Comparison of ENCODE assay signal across 23 mouse cellular contexts in the genomic region with DNA sequence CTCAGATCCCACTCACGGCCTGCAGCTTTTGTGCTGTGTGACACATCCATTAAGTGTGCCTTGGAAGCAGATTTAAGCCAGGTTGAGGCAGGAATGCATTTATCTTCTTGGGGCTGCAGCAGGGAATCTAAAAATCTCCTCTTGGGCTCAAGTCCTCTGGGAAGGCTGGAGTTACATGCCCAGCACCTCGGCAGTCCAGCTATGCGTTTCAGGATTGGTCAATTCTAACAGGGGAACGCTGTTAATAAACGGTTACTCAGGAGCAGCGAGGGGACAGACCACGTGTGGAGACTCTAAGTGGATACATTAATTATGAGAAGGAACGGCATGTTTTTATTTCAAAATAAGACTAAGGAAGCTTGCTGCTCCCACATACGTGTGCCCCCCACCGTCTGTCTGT. TPM values are rescaled to one million over a fixed set of nuclear protein-coding genes. Genes with fewer than 3 reads are reported as not detected.
DNase-seq lines count a peak whose midpoint lies in the region; ATAC-seq and TF ChIP-seq lines count a peak whose summit lies in the region.
"Had no signal": no experiment of that assay in that cellular context is flagged by ENCODE, and none has a peak within 500 bp of the region (broad histone marks: within the 10 kb centered on the region; RNA-seq: fewer than 3 reads in every experiment).

No protein-coding gene starts in this region.

- no peak overlapping the region for H3K4me3 ChIP-seq in intestine, embryonic 14.5 days (ENCODE audit: low read depth, low read length)
- no peak overlapping the region for H3K4me3 ChIP-seq in intestine, postnatal 0 days (ENCODE audit: low read depth, low read length)
- no peak overlapping the region for H3K4me3 ChIP-seq in lung, embryonic 14.5 days (ENCODE audit: low read depth, low read length)
- H3K4me3 ChIP-seq in intestine, embryonic 15.5 days (replicated peaks) = no peak overlapping the region
- no peak overlapping the region for H3K4me3 ChIP-seq in limb, embryonic 13.5 days
- H3K4me3 ChIP-seq in forebrain, embryonic 14.5 days (ENCODE audit: low read depth, low read length) = no peak overlapping the region
- H3K4me3 ChIP-seq: embryonic facial prominence, embryonic 15.5 days; forebrain, embryonic 10.5 days; hindbrain, embryonic 15.5 days; liver, embryonic 15.5 days; midbrain, embryonic 13.5 days; myocyte had no signal

- 0 out of 2 replicates have a peak overlapping the region, but pooled peaks have one; percentile 2 for H3K4me2 ChIP-seq in intestine, embryonic 14.5 days (ENCODE audit: low read length)
- H3K4me2 ChIP-seq in intestine, postnatal 0 days (replicated peaks; ENCODE audit: low read depth) = no peak overlapping the region
- H3K4me2 ChIP-seq in lung, embryonic 14.5 days = no peak overlapping the region
- H3K4me2 ChIP-seq in intestine, embryonic 15.5 days (replicated peaks) = no peak overlapping the region
- no peak overlapping the region for H3K4me2 ChIP-seq in limb, embryonic 13.5 days (replicated peaks)
- H3K4me2 ChIP-seq in forebrain, embryonic 14.5 days (ENCODE audit: low read length) = no peak overlapping the region
- H3K4me2 ChIP-seq: embryonic facial prominence, embryonic 15.5 days; hindbrain, embryonic 15.5 days; liver, embryonic 15.5 days; midbrain, embryonic 13.5 days had no signal

- no peak for DNase-seq in intestine, embryonic 14.5 days (ENCODE audit: low spot score)
- peak; percentile 39 for DNase-seq in lung, embryonic 14.5 days
- no peak for DNase-seq in lung, postnatal 4 days
- no peak for DNase-seq in cerebellum, adult 11-12 months
- DNase-seq in forebrain, embryonic 14.5 days (ENCODE audit: low spot score) = no peak
- DNase-seq: adrenal gland, postnatal 25 days; cerebellum, adult 2 months; gastrocnemius, postnatal 14 days; heart, postnatal 14 days; right cerebral cortex, adult 18-20 months; spleen, adult 18-20 months; thymus, postnatal 4 days had no signal

- H3K9ac ChIP-seq in intestine, embryonic 14.5 days (ENCODE audit: low read length) = no peak overlapping the region
- H3K9ac ChIP-seq in intestine, postnatal 0 days (ENCODE audit: low read depth, low read length) = no peak overlapping the region
- no peak overlapping the region for H3K9ac ChIP-seq in lung, embryonic 14.5 days
- no peak overlapping the region for H3K9ac ChIP-seq in intestine, embryonic 15.5 days
- peak overlapping the region; percentile 27; the same call in 1 of the 2 replicates for H3K9ac ChIP-seq in limb, embryonic 13.5 days
- no peak overlapping the region for H3K9ac ChIP-seq in forebrain, embryonic 14.5 days (ENCODE audit: low read length)
- H3K9ac ChIP-seq: embryonic facial prominence, embryonic 15.5 days; hindbrain, embryonic 15.5 days; liver, embryonic 15.5 days; midbrain, embryonic 13.5 days had no signal

- peaks cover 15% of the 10 kb centered on the region for H3K4me1 ChIP-seq in intestine, embryonic 14.5 days (replicated peaks; ENCODE audit: control insufficient read depth, insufficient read depth, low read length)
- H3K4me1 ChIP-seq in intestine, postnatal 0 days (replicated peaks; ENCODE audit: control insufficient read depth, insufficient read depth, low read length) = peaks cover 8% of the 10 kb centered on the region; the same call in 1 of the 2 replicates
- peaks cover 14% of the 10 kb centered on the region for H3K4me1 ChIP-seq in lung, embryonic 14.5 days (ENCODE audit: insufficient read depth)
- H3K4me1 ChIP-seq in intestine, embryonic 15.5 days (replicated peaks) = peaks cover 27% of the 10 kb centered on the region
- H3K4me1 ChIP-seq in limb, embryonic 13.5 days = peaks cover 22% of the 10 kb centered on the region
- no peaks in the 10 kb centered on the region for H3K4me1 ChIP-seq in forebrain, embryonic 14.5 days (ENCODE audit: control insufficient read depth, insufficient read depth, low read length)

- 17% methylated on average over 10 of the region's 10 CpGs for WGBS in intestine, embryonic 14.5 days
- WGBS in intestine, postnatal 0 days = 42% methylated on average over 10 of the region's 10 CpGs
- 19% methylated on average over 10 of the region's 10 CpGs for WGBS in lung, embryonic 14.5 days
- 33% methylated on average over 10 of the region's 10 CpGs for WGBS in intestine, embryonic 15.5 days
- WGBS in limb, embryonic 13.5 days = 32% methylated on average over 10 of the region's 10 CpGs
- WGBS in forebrain, embryonic 14.5 days = 62% methylated on average over 10 of the region's 10 CpGs

- H3K9me3 ChIP-seq in intestine, embryonic 14.5 days (ENCODE audit: control insufficient read depth, low read length) = no peaks in the 10 kb centered on the region
- no peaks in the 10 kb centered on the region for H3K9me3 ChIP-seq in intestine, postnatal 0 days (ENCODE audit: control insufficient read depth)
- H3K9me3 ChIP-seq in lung, embryonic 14.5 days (ENCODE audit: low read depth, low read length) = no peaks in the 10 kb centered on the region
- H3K9me3 ChIP-seq in intestine, embryonic 15.5 days = no peaks in the 10 kb centered on the region
- H3K9me3 ChIP-seq in limb, embryonic 13.5 days = no peaks in the 10 kb centered on the region; the same call in 1 of the 2 replicates
- H3K9me3 ChIP-seq in forebrain, embryonic 14.5 days (replicated peaks; ENCODE audit: control insufficient read depth, low read length) = no peaks in the 10 kb centered on the region
- H3K9me3 ChIP-seq: embryonic facial prominence, embryonic 15.5 days; forebrain, embryonic 10.5 days; hindbrain, embryonic 15.5 days; liver, embryonic 15.5 days; midbrain, embryonic 13.5 days had no signal

- no peaks in the 10 kb centered on the region for H3K27me3 ChIP-seq in intestine, embryonic 14.5 days (replicated peaks; ENCODE audit: control insufficient read depth, insufficient read depth, low read length)
- H3K27me3 ChIP-seq in intestine, postnatal 0 days (replicated peaks; ENCODE audit: control insufficient read depth, insufficient read depth, low read length) = no peaks in the 10 kb centered on the region
- no peaks in the 10 kb centered on the region for H3K27me3 ChIP-seq in lung, embryonic 14.5 days (ENCODE audit: insufficient read depth, low read length)
- H3K27me3 ChIP-seq in intestine, embryonic 15.5 days (replicated peaks) = no peaks in the 10 kb centered on the region
- no peaks in the 10 kb centered on the region for H3K27me3 ChIP-seq in limb, embryonic 13.5 days
- H3K27me3 ChIP-seq in forebrain, embryonic 14.5 days (replicated peaks; ENCODE audit: control insufficient read depth, insufficient read depth, low read length) = no peaks in the 10 kb centered on the region
- H3K27me3 ChIP-seq: embryonic facial prominence, embryonic 15.5 days; hindbrain, embryonic 15.5 days; liver, embryonic 15.5 days; midbrain, embryonic 13.5 days had no signal

- ATAC-seq in intestine, embryonic 14.5 days (replicated peaks; ENCODE audit: low FRiP score, low TSS enrichment, low read depth) = no peak
- ATAC-seq in intestine, postnatal 0 days = no peak
- ATAC-seq in lung, embryonic 14.5 days (ENCODE audit: insufficient read depth) = no peak
- no peak for ATAC-seq in intestine, embryonic 15.5 days
- ATAC-seq in limb, embryonic 13.5 days (ENCODE audit: low FRiP score, low read depth) = no peak
- ATAC-seq in forebrain, embryonic 14.5 days = no peak
- ATAC-seq: midbrain, embryonic 13.5 days had no signal

- TF ChIP-seq CTCF in intestine, postnatal 0 days (IDR thresholded peaks at IDR 0.05; ENCODE audit: low read depth) = no peak
- TF ChIP-seq CTCF in lung, embryonic 14.5 days (IDR thresholded peaks at IDR 0.05; ENCODE audit: low read depth) = no peak

- no peaks in the 10 kb centered on the region for H3K36me3 ChIP-seq in intestine, embryonic 14.5 days (ENCODE audit: control insufficient read depth, insufficient read depth, low read length)
- no peaks in the 10 kb centered on the region for H3K36me3 ChIP-seq in intestine, postnatal 0 days (ENCODE audit: control insufficient read depth, insufficient read depth)
- H3K36me3 ChIP-seq in lung, embryonic 14.5 days (ENCODE audit: insufficient read depth) = no peaks in the 10 kb centered on the region
- no peaks in the 10 kb centered on the region for H3K36me3 ChIP-seq in intestine, embryonic 15.5 days
- H3K36me3 ChIP-seq in limb, embryonic 13.5 days = no peaks in the 10 kb centered on the region
- no peaks in the 10 kb centered on the region for H3K36me3 ChIP-seq in forebrain, embryonic 14.5 days (ENCODE audit: control insufficient read depth, insufficient read depth, low read length)
- H3K36me3 ChIP-seq: embryonic facial prominence, embryonic 15.5 days; forebrain, embryonic 10.5 days; hindbrain, embryonic 15.5 days; liver, embryonic 15.5 days; midbrain, embryonic 13.5 days had no signal

- H3K27ac ChIP-seq in intestine, embryonic 14.5 days (ENCODE audit: low read depth) = peak overlapping the region; percentile 60
- H3K27ac ChIP-seq in intestine, postnatal 0 days (ENCODE audit: low read depth, low read length) = no peak overlapping the region
- H3K27ac ChIP-seq in lung, embryonic 14.5 days (ENCODE audit: low read depth) = peak overlapping the region; percentile 36; the same call in 1 of the 2 replicates
- peak overlapping the region; percentile 54 for H3K27ac ChIP-seq in intestine, embryonic 15.5 days
- H3K27ac ChIP-seq in limb, embryonic 13.5 days = no peak overlapping the region
- H3K27ac ChIP-seq in forebrain, embryonic 14.5 days (ENCODE audit: low read depth, low read length) = no peak overlapping the region
- H3K27ac ChIP-seq: embryonic facial prominence, embryonic 15.5 days; forebrain, embryonic 10.5 days; hindbrain, embryonic 15.5 days; kidney, postnatal 0 days; liver, embryonic 15.5 days; macrophage; midbrain, embryonic 13.5 days had no signal

RNA-seq across cellular contexts. Expression of a gene that starts 14.7 kb away (rescaled TPM):
- polyA plus RNA-seq in intestine, embryonic 14.5 days (2014; fragmentation: Nextera tagmentation; extraction: Ambion mirVana) = 12.7 and 14.3 TPM in 2 replicates
- 5.0 and 5.7 TPM in 2 replicates for polyA plus RNA-seq in intestine, postnatal 0 days (2015; fragmentation: Nextera tagmentation; extraction: Ambion mirVana)
- polyA plus RNA-seq in lung, embryonic 14.5 days (2014; fragmentation: Nextera tagmentation; extraction: Ambion mirVana) = 16.1 and 16.4 TPM in 2 replicates
- 14.8 and 15.3 TPM in 2 replicates for polyA plus RNA-seq in intestine, embryonic 15.5 days (2015; fragmentation: Nextera tagmentation; extraction: Ambion mirVana)
- 33.8 and 34.8 TPM in 2 replicates for polyA plus RNA-seq in limb, embryonic 13.5 days (2015; fragmentation: Nextera tagmentation; extraction: Ambion mirVana)
- 5.1 and 5.4 TPM in 2 replicates for polyA plus RNA-seq in forebrain, embryonic 14.5 days (2014; fragmentation: Nextera tagmentation; extraction: Ambion mirVana)

Comparison
In these comparisons a context has a peak if more than half of its experiments do, and no peak if none do; other contexts are left out.
1. H3K27ac ChIP-seq: peak in intestine, embryonic 14.5 days (single experiment), lung, embryonic 14.5 days (single experiment) and intestine, embryonic 15.5 days (single experiment); none in intestine, postnatal 0 days (single experiment), limb, embryonic 13.5 days (single experiment) and forebrain, embryonic 14.5 days (single experiment).